In genomic region chr15:27954356-27954755, GRCm38 (mm10) we compare ENCODE assay signal across 26 mouse cellular contexts.
A peak's percentile ranks its signal among the peaks of the same experiment; 100 is the strongest.
DNase-seq lines count a peak whose midpoint lies in the region; ATAC-seq and TF ChIP-seq lines count a peak whose summit lies in the region.
"Had no signal": no experiment of that assay in that cellular context is flagged by ENCODE, and none has a peak within 500 bp of the region (broad histone marks: within the 10 kb centered on the region; RNA-seq: fewer than 3 reads in every experiment).

No protein-coding gene starts in this region.

- H3K4me2 ChIP-seq in midbrain, embryonic 11.5 days, result no peak overlapping the region
- H3K4me2 ChIP-seq: embryonic facial prominence, embryonic 12.5 days; forebrain, embryonic 13.5 days; forebrain, embryonic 15.5 days had no signal

- TF ChIP-seq CTCF in layer of hippocampus, adult 2 months (conservative IDR thresholded peaks at IDR 0.05), result no peak

- H3K9ac ChIP-seq in midbrain, embryonic 11.5 days (ENCODE audit: low read length), result no peak overlapping the region
- H3K9ac ChIP-seq: embryonic facial prominence, embryonic 12.5 days; forebrain, embryonic 13.5 days; forebrain, embryonic 15.5 days had no signal

- H3K27me3 ChIP-seq in midbrain, embryonic 11.5 days (ENCODE audit: control insufficient read depth, insufficient read depth, low read length), result no peaks in the 10 kb centered on the region
- H3K27me3 ChIP-seq: CH12.LX; embryonic facial prominence, embryonic 12.5 days; forebrain, embryonic 13.5 days; forebrain, embryonic 15.5 days; Patski had no signal

- WGBS in midbrain, embryonic 11.5 days, result 96% methylated on average over 5 of the region's 5 CpGs

- H3K4me1 ChIP-seq in midbrain, embryonic 11.5 days (ENCODE audit: control insufficient read depth, insufficient read depth, low read length), result peaks cover 6% of the 10 kb centered on the region

- H3K4me3 ChIP-seq in layer of hippocampus, adult 2 months, result no peak overlapping the region
- no peak overlapping the region for H3K4me3 ChIP-seq in midbrain, embryonic 11.5 days (ENCODE audit: low read depth, low read length)
- H3K4me3 ChIP-seq: embryonic facial prominence, embryonic 10.5 days; embryonic facial prominence, embryonic 12.5 days; forebrain, embryonic 13.5 days; forebrain, embryonic 15.5 days had no signal

- no peaks in the 10 kb centered on the region for H3K9me3 ChIP-seq in midbrain, embryonic 11.5 days (ENCODE audit: control insufficient read depth, low read length)
- H3K9me3 ChIP-seq: embryonic facial prominence, embryonic 10.5 days; embryonic facial prominence, embryonic 12.5 days; forebrain, embryonic 13.5 days; forebrain, embryonic 15.5 days had no signal

- no peaks in the 10 kb centered on the region for H3K36me3 ChIP-seq in midbrain, embryonic 11.5 days (ENCODE audit: control insufficient read depth, insufficient read depth, low read length)
- H3K36me3 ChIP-seq: embryonic facial prominence, embryonic 10.5 days; embryonic facial prominence, embryonic 12.5 days; forebrain, embryonic 15.5 days; G1E had no signal

- ATAC-seq in frontal cortex, adult (ENCODE audit: low TSS enrichment), result peak; percentile 28
- ATAC-seq in midbrain, embryonic 11.5 days (ENCODE audit: low FRiP score), result no peak
- ATAC-seq: activated CD4-positive, CD25-positive, alpha-beta regulatory T cell, adult 4 months; CD4-positive, CD25-positive, alpha-beta regulatory T cell, adult 4 months; forebrain, embryonic 13.5 days; Patski had no signal

- no peak for DNase-seq in frontal cortex, postnatal 14 days (ENCODE audit: low spot score in 2 of 2)
- DNase-seq in layer of hippocampus, adult 2 months (ENCODE audit: low spot score in 2 of 2), result no peak
- no peak for DNase-seq in layer of hippocampus, adult 18-20 months (ENCODE audit: low spot score in 2 of 2)
- DNase-seq in right cerebral cortex, adult 18-20 months, result peak; percentile 46
- DNase-seq in right cerebral cortex, adult 2 months (ENCODE audit: low spot score in 2 of 2), result no peak
- DNase-seq in midbrain, embryonic 11.5 days (ENCODE audit: low spot score, missing footprints), result no peak
- DNase-seq: adrenal gland, adult 8-10 months; adrenal gland, postnatal 14 days; adrenal gland, postnatal 36 days; B cell, adult 2 months; cerebellum, adult 11 months; cerebellum, adult 18-20 months; cerebellum, adult 8-10 months; cerebellum, adult 9-11 months; cerebellum, postnatal 14 days; cerebellum, postnatal 36 days had no signal

- H3K27ac ChIP-seq in layer of hippocampus, adult 2 months, result peak overlapping the region; percentile 77
- no peak overlapping the region for H3K27ac ChIP-seq in midbrain, embryonic 11.5 days (ENCODE audit: low read depth, low read length)
- H3K27ac ChIP-seq: embryonic facial prominence, embryonic 10.5 days; embryonic facial prominence, embryonic 12.5 days; forebrain, embryonic 13.5 days; forebrain, embryonic 15.5 days had no signal
